Mouse (Mus musculus) olfactory bulb, adult 2 months (tissue): ENCODE data around the gene Cdkal1.

Experiments
- CTCF ChIP-seq: fragments of 200-500 bp; IDR thresholded peaks from 2 replicates; pipeline ENCODE4 v1.5.1; 2012; ENCODE audit warnings: low read depth, mild to moderate bottlenecking, low read length, moderate library complexity; ENCODE audit not compliant: insufficient read depth
- POLR2A ChIP-seq: fragments of 200-500 bp; IDR thresholded peaks from 2 replicates; pipeline ENCODE4 v1.6.1; 2012; ENCODE audit warnings: mild to moderate bottlenecking, low read depth, low read length, moderate library complexity; ENCODE audit not compliant: insufficient read depth

DNA sequence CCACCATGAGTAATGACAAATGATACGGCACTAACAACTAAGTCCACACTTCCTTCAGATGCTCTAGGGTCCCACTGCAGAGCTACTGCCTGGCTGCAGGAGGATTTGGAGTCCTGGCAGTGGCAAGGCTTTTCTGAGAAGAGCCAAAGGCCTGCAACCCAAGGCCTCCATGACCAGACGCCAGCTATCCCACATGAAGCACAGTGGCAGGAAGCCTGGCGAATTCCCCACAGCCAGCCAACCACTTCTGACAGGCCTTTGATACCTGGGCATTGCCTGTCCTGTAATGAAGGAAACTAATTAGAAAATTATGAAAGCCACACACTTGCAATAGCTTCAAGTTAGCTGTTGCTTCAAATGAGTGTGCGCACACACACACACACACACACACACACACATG lies 500.5 kb downstream of the Cdkal1 start:
- TF ChIP-seq POLR2A (no peak), CTCF (no peak)
